Mouse (Mus musculus): ENCODE measurements around the gene Rec8. TPM values are rescaled to one million over a fixed set of nuclear protein-coding genes. Genes with fewer than 3 reads are reported as not detected.

Rec8 gene
- polyA plus RNA-seq (2012; rRNA removed): 11.4 and 13.3 TPM in 2 replicates

DNA sequence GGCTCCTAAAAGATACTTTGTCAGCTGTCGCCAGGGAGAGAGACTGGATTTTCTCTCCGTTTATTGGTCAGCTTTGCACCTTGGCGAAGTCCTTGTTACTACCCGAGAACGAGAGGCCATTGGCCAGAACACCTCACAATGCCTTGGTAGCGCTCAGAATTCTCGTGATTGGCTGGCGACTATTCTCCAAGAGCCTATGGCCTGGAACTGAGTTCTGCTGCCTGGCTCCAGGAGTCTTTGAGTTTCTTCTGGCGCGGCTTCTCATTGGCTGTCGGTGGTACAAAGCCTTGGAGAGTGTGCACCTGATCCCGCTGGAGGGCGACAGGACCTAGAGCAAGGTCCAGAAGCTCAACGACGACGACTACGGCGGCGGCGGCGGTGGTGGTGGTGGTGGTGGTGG is at the start of gene Rec8:
TSS of gene Rec8 (plus strand) at position 216 of the 400 bp plus-strand sequence.
- peaks cover 8% of the 10 kb centered on the region; the same call in 1 of the 2 replicates for H3K4me1 ChIP-seq (ENCODE audit: control insufficient read depth, insufficient read depth, low read length)
- TF ChIP-seq CTCF (conservative IDR thresholded peaks at IDR 0.05; ENCODE audit: insufficient read depth, insufficient read length, low read depth, low read length) (no peak; the same call in 1 of the 2 replicates), POLR2A (IDR thresholded peaks at IDR 0.05; ENCODE audit: low read depth, low read length) (no peak)
- no peaks in the 10 kb centered on the region for H3K27me3 ChIP-seq (replicated peaks; ENCODE audit: control insufficient read depth, insufficient read depth, low read length)
- H3K27ac ChIP-seq (ENCODE audit: insufficient read depth, low read depth, low read length): peak within 1 kb of the TSS; percentile 19; the same call in 1 of the 2 replicates
- no peaks in the 10 kb centered on the region for H3K36me3 ChIP-seq (ENCODE audit: control insufficient read depth, insufficient read depth, low read length)
- H3K4me3 ChIP-seq (ENCODE audit: insufficient read depth, low read depth, low read length): peak within 1 kb of the TSS; percentile 34; the same call in 1 of the 2 replicates
- peak; percentile 69 for DNase-seq
- WGBS: 26% methylated on average over 21 of the region's 21 CpGs

DNA sequence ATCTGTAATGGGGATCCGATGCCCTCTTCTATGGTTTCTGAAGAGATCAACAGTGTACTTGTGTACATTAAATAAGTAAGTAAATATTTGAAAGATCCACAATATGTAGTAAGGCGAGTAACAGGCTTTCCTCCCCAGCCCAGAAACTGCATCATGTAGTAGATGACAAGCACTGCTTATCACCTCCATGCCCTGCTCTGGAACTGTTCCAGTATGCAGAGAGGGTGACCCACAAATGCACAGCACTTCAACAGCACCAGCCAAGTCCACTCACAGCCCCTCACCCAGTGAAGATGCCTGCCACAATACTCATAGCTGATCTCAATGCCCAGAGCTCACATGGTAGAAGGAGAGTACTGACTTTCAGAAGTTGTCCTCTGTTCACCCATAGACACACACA is 47.2 kb upstream of the Rec8 start:
- no peak for DNase-seq
- TF ChIP-seq CTCF (conservative IDR thresholded peaks at IDR 0.05; ENCODE audit: insufficient read depth, insufficient read length, low read depth, low read length): no peak
- no peak for TF ChIP-seq POLR2A (IDR thresholded peaks at IDR 0.05; ENCODE audit: low read depth, low read length)
- H3K4me3 ChIP-seq (ENCODE audit: insufficient read depth, low read depth, low read length): no peak overlapping the region
- H3K27me3 ChIP-seq (replicated peaks; ENCODE audit: control insufficient read depth, insufficient read depth, low read length): no peaks in the 10 kb centered on the region
- peaks cover 3% of the 10 kb centered on the region; the same call in 1 of the 2 replicates for H3K36me3 ChIP-seq (ENCODE audit: control insufficient read depth, insufficient read depth, low read length)
- H3K4me1 ChIP-seq (ENCODE audit: control insufficient read depth, insufficient read depth, low read length): peaks cover 15% of the 10 kb centered on the region; the same call in 1 of the 2 replicates
- WGBS: 96% methylated on average over 2 of the region's 2 CpGs
- H3K27ac ChIP-seq (ENCODE audit: insufficient read depth, low read depth, low read length): no peak overlapping the region

DNA sequence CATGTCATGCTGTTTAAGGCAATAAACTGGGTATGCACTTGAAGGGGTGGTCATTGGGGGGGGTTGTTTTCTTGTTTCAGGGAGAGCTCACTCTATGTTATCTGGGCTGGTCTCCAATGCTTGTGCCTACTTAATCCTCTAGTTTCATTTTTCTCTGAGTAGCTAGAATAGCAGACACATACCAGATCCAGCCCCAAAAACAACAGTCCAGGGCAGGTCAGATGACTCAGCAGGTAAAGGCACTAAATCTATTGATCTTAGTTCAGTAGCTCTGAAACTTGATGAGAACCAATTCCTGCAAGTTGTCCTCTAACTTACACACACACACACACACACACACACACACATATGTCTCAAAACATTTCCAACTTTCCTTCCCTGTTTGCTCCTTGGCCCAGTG is 46.1 kb upstream of the Rec8 start:
- DNase-seq: no peak
- H3K27me3 ChIP-seq (replicated peaks; ENCODE audit: control insufficient read depth, insufficient read depth, low read length): no peaks in the 10 kb centered on the region
- TF ChIP-seq POLR2A (IDR thresholded peaks at IDR 0.05; ENCODE audit: low read depth, low read length) (no peak), CTCF (conservative IDR thresholded peaks at IDR 0.05; ENCODE audit: insufficient read depth, insufficient read length, low read depth, low read length) (no peak)
- peaks cover 18% of the 10 kb centered on the region; the same call in 1 of the 2 replicates for H3K4me1 ChIP-seq (ENCODE audit: control insufficient read depth, insufficient read depth, low read length)
- H3K36me3 ChIP-seq (ENCODE audit: control insufficient read depth, insufficient read depth, low read length): peaks cover 3% of the 10 kb centered on the region; the same call in 1 of the 2 replicates
- H3K4me3 ChIP-seq (ENCODE audit: insufficient read depth, low read depth, low read length): no peak overlapping the region
- no peak overlapping the region for H3K27ac ChIP-seq (ENCODE audit: insufficient read depth, low read depth, low read length)

DNA sequence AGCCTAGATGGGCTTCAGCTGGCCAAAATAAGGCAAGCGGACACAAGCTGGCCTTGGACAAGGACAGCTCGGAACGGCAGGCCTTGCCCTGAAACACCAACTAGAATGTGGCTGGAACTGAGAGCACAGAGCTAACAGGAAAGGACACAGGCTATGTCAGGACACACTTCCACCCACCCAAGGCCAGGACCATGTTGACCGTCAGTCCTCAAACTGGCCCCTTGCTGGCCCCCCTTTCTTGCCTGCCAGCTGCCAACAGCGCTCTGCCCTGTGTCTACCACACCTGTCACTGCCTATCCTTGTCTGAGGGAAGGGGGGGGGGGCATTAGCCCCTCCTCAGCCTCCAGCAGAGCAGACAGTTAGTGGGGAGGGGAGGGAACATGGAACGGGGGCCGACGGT is 42.5 kb upstream of the Rec8 start, which contains the start of gene Fitm1:
TSS of gene Fitm1 (plus strand) at position 316 of the 400 bp plus-strand sequence.
- TF ChIP-seq CTCF (conservative IDR thresholded peaks at IDR 0.05; ENCODE audit: insufficient read depth, insufficient read length, low read depth, low read length) (no peak), POLR2A (IDR thresholded peaks at IDR 0.05; ENCODE audit: low read depth, low read length) (no peak)
- DNase-seq: no peak
- Histone ChIP-seq H3K36me3 (ENCODE audit: control insufficient read depth, insufficient read depth, low read length) (no peaks in the 10 kb centered on the region), H3K27me3 (replicated peaks; ENCODE audit: control insufficient read depth, insufficient read depth, low read length) (no peaks in the 10 kb centered on the region), H3K27ac (ENCODE audit: insufficient read depth, low read depth, low read length) (peak within 1 kb of the TSS; percentile 61), H3K4me1 (ENCODE audit: control insufficient read depth, insufficient read depth, low read length) (peaks cover 7% of the 10 kb centered on the region; the same call in 1 of the 2 replicates), H3K4me3 (ENCODE audit: insufficient read depth, low read depth, low read length) (peak within 1 kb of the TSS; percentile 13; the same call in 1 of the 2 replicates)
- WGBS: 44% methylated on average over 8 of the region's 8 CpGs

DNA sequence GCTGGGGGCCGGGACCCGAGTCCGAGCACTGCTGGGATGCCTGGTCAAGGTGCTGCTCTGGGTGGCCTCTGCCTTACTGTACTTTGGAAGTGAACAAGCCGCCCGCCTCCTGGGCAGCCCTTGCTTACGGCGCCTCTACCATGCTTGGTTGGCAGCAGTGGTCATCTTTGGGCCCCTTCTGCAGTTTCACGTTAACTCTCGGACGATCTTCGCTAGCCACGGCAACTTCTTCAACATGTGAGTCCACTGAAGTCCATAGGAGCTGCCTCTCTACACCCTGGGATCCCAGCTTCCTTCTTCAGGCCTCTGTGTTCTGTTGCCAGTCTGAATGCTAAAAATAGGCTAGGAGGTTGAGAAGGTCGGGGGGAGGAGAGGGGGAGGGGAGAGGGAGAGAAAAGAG is 42.1 kb upstream of the Rec8 start:
- H3K27me3 ChIP-seq (replicated peaks; ENCODE audit: control insufficient read depth, insufficient read depth, low read length): no peaks in the 10 kb centered on the region
- peak overlapping the region; percentile 61 for H3K27ac ChIP-seq (ENCODE audit: insufficient read depth, low read depth, low read length)
- H3K4me3 ChIP-seq (ENCODE audit: insufficient read depth, low read depth, low read length): peak overlapping the region; percentile 13; the same call in 1 of the 2 replicates

DNA sequence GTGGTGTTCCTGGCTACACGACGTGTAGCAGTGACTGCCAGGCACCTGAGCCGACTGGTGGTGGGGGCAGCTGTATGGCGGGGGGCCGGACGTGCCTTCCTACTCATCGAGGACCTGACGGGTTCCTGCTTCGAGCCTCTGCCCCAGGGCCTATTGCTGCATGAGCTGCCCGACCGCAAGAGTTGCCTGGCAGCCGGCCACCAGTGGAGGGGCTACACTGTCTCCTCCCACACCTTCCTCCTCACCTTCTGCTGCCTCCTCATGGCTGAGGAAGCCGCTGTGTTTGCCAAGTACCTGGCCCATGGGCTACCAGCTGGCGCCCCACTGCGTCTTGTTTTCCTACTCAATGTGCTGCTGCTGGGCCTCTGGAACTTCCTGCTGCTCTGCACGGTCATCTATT is 41.5 kb upstream of the Rec8 start:
- peaks cover 7% of the 10 kb centered on the region; the same call in 1 of the 2 replicates for H3K4me1 ChIP-seq (ENCODE audit: control insufficient read depth, insufficient read depth, low read length)
- DNase-seq: no peak
- TF ChIP-seq POLR2A (IDR thresholded peaks at IDR 0.05; ENCODE audit: low read depth, low read length): no peak
- no peak for TF ChIP-seq CTCF (conservative IDR thresholded peaks at IDR 0.05; ENCODE audit: insufficient read depth, insufficient read length, low read depth, low read length)
- H3K27me3 ChIP-seq (replicated peaks; ENCODE audit: control insufficient read depth, insufficient read depth, low read length): no peaks in the 10 kb centered on the region
- 57% methylated on average over 16 of the region's 16 CpGs for WGBS
- peak overlapping the region; percentile 1; the same call in 1 of the 2 replicates for H3K27ac ChIP-seq (ENCODE audit: insufficient read depth, low read depth, low read length)
- H3K4me3 ChIP-seq (ENCODE audit: insufficient read depth, low read depth, low read length): no peak overlapping the region
- H3K36me3 ChIP-seq (ENCODE audit: control insufficient read depth, insufficient read depth, low read length): no peaks in the 10 kb centered on the region

More for the DNA sequence above, 42.1 kb upstream of the Rec8 start:
- TF ChIP-seq CTCF (conservative IDR thresholded peaks at IDR 0.05; ENCODE audit: insufficient read depth, insufficient read length, low read depth, low read length) (no peak), POLR2A (IDR thresholded peaks at IDR 0.05; ENCODE audit: low read depth, low read length) (no peak)
- DNase-seq: peak; percentile 64
- no peaks in the 10 kb centered on the region for H3K36me3 ChIP-seq (ENCODE audit: control insufficient read depth, insufficient read depth, low read length)
- 32% methylated on average over 13 of the region's 13 CpGs for WGBS
- peaks cover 7% of the 10 kb centered on the region; the same call in 1 of the 2 replicates for H3K4me1 ChIP-seq (ENCODE audit: control insufficient read depth, insufficient read depth, low read length)

DNA sequence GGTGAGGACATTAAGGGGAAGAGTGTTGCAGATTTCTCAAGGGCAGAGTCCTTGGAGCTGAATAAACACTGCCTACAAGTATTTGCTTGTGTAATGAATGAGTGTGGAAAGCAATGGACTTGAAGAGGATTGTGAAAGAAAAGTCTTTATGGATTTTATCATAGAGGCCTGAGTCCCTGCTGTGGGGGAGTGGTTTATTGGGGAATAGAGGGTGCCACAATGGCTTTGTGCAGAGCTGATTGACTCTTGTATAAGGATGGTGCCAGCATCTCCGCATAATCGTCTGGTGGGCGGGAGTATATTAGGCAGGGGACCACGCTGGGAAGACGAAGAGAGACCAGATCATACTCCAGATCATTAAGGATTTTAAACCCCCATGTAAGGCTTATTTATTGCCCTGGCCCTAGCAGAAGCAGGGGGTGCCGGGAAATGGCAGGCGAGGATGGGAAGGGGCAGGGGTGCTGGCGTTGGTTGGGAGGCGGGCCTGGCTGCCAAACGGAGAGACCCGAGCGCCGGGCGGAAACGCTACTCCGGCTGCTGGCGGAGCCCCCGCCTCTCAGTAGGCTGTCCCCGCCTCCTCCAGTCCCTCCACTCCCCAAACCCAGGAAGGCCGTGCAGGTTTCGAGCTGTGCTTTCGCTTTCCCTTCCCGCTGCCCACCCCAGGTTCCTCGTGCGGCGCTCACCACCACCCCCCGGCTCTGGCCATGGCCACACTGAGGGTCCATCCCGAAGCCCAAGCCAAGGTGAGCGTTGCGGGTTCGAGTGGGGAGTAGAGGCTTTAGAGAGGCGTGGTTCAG is 39.8 kb upstream of the Rec8 start, which contains the start of gene Psme1:
TSS of gene Psme1 (plus strand) at position 253 of the 797 bp plus-strand sequence.
- Histone ChIP-seq H3K27me3 (replicated peaks; ENCODE audit: control insufficient read depth, insufficient read depth, low read length) (no peaks in the 10 kb centered on the region), H3K4me3 (ENCODE audit: insufficient read depth, low read depth, low read length) (peak within 1 kb of the TSS; percentile 85), H3K4me1 (ENCODE audit: control insufficient read depth, insufficient read depth, low read length) (peaks cover 7% of the 10 kb centered on the region; the same call in 1 of the 2 replicates), H3K27ac (ENCODE audit: insufficient read depth, low read depth, low read length) (peak within 1 kb of the TSS; percentile 84), H3K36me3 (ENCODE audit: control insufficient read depth, insufficient read depth, low read length) (no peaks in the 10 kb centered on the region)
- DNase-seq: peak; percentile 87
- TF ChIP-seq POLR2A (IDR thresholded peaks at IDR 0.05; ENCODE audit: low read depth, low read length): peak; percentile 4
- no peak for TF ChIP-seq CTCF (conservative IDR thresholded peaks at IDR 0.05; ENCODE audit: insufficient read depth, insufficient read length, low read depth, low read length)
- WGBS: under 1% methylated on average over 31 of the region's 32 CpGs
